Mouse (Mus musculus) thymus, adult 2 months (tissue): ENCODE data around the gene Tead4. TPM values are rescaled to one million over a fixed set of nuclear protein-coding genes. Genes with fewer than 3 reads are reported as not detected.

ENCODE experiments used
- DNase-seq: peaks from one replicate; pipeline ENCODE4 v3.0.0; 2021
- H3K27ac ChIP-seq: fragments of 200-500 bp; 2 replicates; pipeline ENCODE4 v1.5.1; 2012; ENCODE audit warnings: low read length, control low read depth; ENCODE audit not compliant: control insufficient read depth, insufficient read depth
- H3K27me3 ChIP-seq: fragments of 200-500 bp; 2 replicates; pipeline ENCODE4 v1.6.1; 2012; ENCODE audit warnings: mild to moderate bottlenecking, low read length, moderate library complexity, mixed read lengths; ENCODE audit not compliant: control insufficient read depth, insufficient read depth
- H3K36me3 ChIP-seq: fragments of 200-500 bp; 2 replicates; pipeline ENCODE4 v1.6.1; 2012; ENCODE audit warnings: mild to moderate bottlenecking, low read length, moderate library complexity; ENCODE audit not compliant: control insufficient read depth, insufficient read depth
- H3K4me1 ChIP-seq: fragments of 200-500 bp; replicated peaks from 2 replicates; pipeline ENCODE4 v1.6.1; 2012; ENCODE audit warnings: low read length; ENCODE audit not compliant: control insufficient read depth, insufficient read depth
- H3K4me3 ChIP-seq: fragments of 200-500 bp; 2 replicates; pipeline ENCODE4 v1.5.1; 2012; ENCODE audit warnings: mild to moderate bottlenecking, low read length, control low read depth, moderate library complexity; ENCODE audit not compliant: control insufficient read depth, insufficient read depth
- CTCF ChIP-seq: fragments of 200-500 bp; IDR thresholded peaks from 2 replicates; pipeline ENCODE4 v1.5.1; 2012; ENCODE audit warnings: mild to moderate bottlenecking, control low read depth, low read length, moderate library complexity, borderline replicate concordance; ENCODE audit not compliant: control insufficient read depth, poor library complexity, insufficient read depth; ENCODE audit errors: extremely low read depth
- POLR2A ChIP-seq: fragments of 200-500 bp; IDR thresholded peaks from 2 replicates; pipeline ENCODE4 v1.6.1; 2012; ENCODE audit warnings: mild to moderate bottlenecking, low read length, control low read depth, moderate library complexity; ENCODE audit not compliant: control insufficient read depth, poor library complexity, insufficient read depth; ENCODE audit errors: extremely low read depth
- WGBS: fragments of 180-500 bp; shearing (Covaris S2); methylation state at CpG from one replicate; pipeline ENCODE4 v1.1.7; 2018; 5-methylcytosine and 5-hydroxymethylcytosine counted together
- polyA plus RNA-seq: library from polyadenylated mRNA; depleted of rRNA; stranded (reverse); fragments of >200 nt; gene quantifications from 2 replicates; pipeline ENCODE4 v1.2.3, GENCODE M21; 2012

Tead4 gene
- polyA plus RNA-seq, 1 experiment, result 0.53 TPM

DNA sequence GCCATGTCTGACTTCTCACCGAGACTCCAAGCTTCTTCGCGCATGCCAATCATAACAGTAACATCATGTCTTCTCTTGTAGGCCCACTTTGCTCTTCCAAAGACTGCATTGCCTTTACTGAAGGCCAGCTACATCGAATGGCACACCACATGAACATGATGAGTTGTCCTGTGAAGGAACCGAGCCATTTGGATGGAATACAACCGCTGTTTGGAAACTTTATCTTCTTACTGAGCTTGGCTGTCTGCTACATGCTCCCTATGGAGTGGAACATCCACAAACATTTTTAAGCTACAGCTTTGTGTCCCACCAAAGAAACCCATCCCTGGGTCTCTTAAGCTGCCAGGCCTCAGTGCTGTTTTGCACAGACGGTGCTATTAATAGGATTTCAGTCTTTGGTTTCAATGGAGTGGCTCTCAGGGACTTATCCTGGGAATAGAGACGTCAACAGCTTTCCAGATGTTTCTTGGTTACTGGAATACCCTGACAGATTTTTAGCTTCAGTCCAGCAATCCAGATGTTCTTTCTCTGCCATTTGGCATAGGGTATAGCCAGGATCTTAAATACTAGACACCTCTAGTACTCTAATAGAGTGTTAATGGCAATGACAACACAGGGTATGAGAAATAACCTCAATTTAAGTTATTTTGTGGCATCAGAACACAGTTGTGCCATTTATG, 92.0 kb downstream of the Tead4 start:
- 94% methylated on average over 8 of the region's 8 CpGs for WGBS
- no peak overlapping the region for H3K4me3 ChIP-seq
- H3K36me3 ChIP-seq, result no peaks in the 10 kb centered on the region
- H3K27me3 ChIP-seq, result no peaks in the 10 kb centered on the region
- no peaks in the 10 kb centered on the region for H3K4me1 ChIP-seq
- TF ChIP-seq CTCF, result no peak
- no peak for TF ChIP-seq POLR2A
- DNase-seq, result no peak
- H3K27ac ChIP-seq, result no peak overlapping the region

DNA sequence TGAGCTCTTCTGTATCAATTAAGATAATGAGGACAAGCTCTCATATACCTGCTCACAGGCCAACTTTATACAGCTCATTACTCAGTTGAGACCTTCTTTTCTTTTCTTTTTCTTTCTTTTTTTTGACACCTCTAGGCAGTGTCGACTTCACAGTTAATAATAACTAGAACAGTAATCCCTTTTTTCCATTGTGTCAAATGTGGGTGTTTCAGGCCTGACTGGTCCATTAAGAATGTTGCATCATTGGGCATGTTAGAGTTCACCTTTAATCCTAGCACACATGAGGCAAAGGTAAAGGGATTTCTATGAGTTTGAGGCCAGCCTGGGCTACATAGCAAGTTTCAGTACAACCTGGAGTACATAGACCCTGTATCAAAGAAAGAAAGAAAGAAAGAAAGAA, 97.1 kb downstream of the Tead4 start:
- Histone ChIP-seq H3K27ac (no peak overlapping the region), H3K27me3 (no peaks in the 10 kb centered on the region), H3K4me3 (no peak overlapping the region), H3K4me1 (peaks cover 11% of the 10 kb centered on the region), H3K36me3 (no peaks in the 10 kb centered on the region)
- TF ChIP-seq CTCF (no peak), POLR2A (no peak)
- no peak for DNase-seq
- 87% methylated on average over 1 of the region's 1 CpGs for WGBS

DNA sequence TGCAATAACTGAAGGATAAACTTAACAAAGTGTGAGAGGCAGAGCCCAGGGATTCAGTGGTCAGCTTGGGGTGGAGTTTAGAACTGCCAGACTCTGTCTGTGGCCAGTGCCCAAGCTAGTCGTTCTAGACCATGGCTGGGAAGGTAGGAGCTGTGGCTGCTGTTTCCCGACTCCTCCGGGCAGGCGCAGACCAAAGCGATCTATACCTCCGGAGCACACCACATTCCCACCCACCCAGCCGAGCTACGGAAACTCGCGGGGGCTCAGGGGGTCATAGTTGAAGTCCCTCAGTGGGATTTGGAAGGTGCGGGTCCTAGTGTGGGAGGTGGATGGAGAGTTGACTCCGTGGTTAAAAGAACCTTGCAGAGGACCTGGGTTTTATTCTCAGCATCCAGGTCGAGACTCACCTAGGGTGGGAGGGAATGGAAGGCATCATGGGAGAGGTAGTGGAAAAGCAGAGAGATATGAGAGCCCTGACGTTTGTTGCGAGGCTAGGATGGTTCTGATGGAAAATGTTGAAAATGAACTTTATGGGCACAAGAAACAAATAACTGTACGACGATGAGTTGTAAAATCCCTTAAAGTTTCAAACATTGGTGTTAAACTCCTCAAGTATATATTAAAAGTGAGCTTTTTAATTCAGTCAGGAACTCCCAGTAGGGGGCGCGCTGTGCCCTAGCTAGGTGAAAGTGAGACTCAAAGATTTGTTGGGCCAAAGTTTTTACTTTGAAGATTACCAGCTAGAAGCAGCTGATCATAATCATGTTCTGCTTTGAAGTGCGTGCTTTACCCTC, 99.6 kb downstream of the Tead4 start:
- TF ChIP-seq POLR2A (no peak), CTCF (no peak)
- Histone ChIP-seq H3K27me3 (no peaks in the 10 kb centered on the region), H3K4me3 (peak overlapping the region; percentile 37), H3K27ac (no peak overlapping the region), H3K4me1 (peaks cover 11% of the 10 kb centered on the region), H3K36me3 (no peaks in the 10 kb centered on the region)
- 2% methylated on average over 20 of the region's 20 CpGs for WGBS
- peak; percentile 61 for DNase-seq

DNA sequence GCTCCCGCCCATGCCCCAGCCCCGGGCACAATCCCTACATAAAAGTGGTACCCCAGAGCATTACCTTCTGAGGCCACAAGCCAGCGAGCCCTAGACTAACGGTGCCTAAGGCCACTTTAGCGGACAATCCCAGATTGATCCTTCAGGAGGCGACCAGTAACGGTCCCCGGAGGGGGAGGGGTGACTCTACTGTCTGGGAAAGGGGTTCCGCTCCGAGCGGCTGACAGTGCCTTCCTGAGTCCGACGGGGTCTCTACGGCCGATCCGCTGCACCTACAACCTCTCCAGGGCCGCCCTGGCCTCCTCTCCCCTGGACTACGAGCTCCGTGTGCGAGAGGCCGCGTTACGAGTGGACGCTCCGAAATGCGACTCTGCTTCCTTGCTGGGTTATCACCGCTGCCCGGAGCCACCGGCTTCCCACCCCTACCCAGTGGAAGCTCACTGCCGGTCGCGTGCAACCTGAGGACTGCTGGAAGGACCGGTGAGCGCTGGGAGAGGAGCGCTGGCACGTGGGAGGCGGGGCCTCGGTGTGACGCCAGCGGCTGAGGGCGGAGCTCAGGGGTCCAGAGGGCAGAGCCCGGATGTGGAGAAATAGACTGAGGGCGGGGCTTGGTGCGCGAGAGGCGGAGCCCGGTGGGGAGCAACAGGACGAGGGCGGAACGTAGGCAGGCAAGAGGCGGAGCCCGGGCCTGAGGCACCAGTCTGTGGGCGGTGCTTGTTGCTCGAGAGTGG, 100.3 kb downstream of the Tead4 start:
- WGBS, result 1% methylated on average over 54 of the region's 54 CpGs
- DNase-seq, result peak; percentile 97
- H3K36me3 ChIP-seq, result no peaks in the 10 kb centered on the region
- peaks cover 11% of the 10 kb centered on the region for H3K4me1 ChIP-seq
- H3K4me3 ChIP-seq, result peak overlapping the region; percentile 50
- no peak overlapping the region for H3K27ac ChIP-seq
- H3K27me3 ChIP-seq, result no peaks in the 10 kb centered on the region
- TF ChIP-seq POLR2A (0 out of 2 replicates have a peak, but pooled peaks have one; percentile 26), CTCF (no peak)

DNA sequence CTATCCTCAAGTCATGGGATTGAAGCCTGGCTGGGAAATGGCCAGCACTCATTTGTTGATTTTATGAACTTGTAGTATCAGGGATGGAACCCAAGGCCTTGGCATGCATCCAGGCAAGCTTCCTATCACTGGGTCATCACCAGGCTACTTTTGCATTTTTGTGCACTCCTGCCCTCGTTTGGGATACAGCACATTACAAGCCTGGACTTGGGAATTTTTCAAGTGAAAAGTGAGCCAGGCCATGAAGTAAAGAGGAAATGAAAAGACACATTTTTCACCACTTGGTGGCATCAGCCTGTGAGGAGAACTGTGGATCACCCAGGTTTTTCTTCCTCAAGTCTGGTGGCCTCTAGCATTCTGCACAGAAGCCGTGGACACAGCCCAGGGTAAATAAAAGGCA, 117.1 kb downstream of the Tead4 start:
- no peak for DNase-seq
- H3K27me3 ChIP-seq, result no peaks in the 10 kb centered on the region
- no peaks in the 10 kb centered on the region for H3K36me3 ChIP-seq
- no peaks in the 10 kb centered on the region; the same call in 1 of the 2 replicates for H3K4me1 ChIP-seq
- H3K27ac ChIP-seq, result no peak overlapping the region
- H3K4me3 ChIP-seq, result no peak overlapping the region
- TF ChIP-seq POLR2A, result no peak
- no peak for TF ChIP-seq CTCF
- 64% methylated on average over 2 of the region's 2 CpGs for WGBS

DNA sequence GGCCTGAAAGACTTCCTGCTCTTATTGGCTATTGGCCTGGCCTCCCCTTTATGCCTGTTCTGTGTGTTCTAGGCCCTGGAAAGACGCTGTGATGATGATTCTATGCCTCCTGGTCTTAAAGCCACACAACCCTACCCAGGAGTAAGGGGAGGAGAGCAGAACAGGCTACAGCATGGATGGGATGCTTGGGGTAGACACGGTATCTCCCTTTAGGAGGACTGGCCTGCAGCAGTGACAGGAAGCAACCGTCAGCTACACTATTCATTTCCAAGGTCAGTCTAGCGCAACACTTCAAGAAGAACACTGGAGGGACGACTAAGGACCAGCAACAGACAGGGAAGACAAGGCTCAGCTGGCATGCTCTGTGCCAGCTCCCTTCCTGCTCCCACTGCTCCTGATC, 119.4 kb downstream of the Tead4 start:
- Histone ChIP-seq H3K36me3 (no peaks in the 10 kb centered on the region), H3K27ac (no peak overlapping the region), H3K4me3 (no peak overlapping the region), H3K4me1 (no peaks in the 10 kb centered on the region; the same call in 1 of the 2 replicates), H3K27me3 (no peaks in the 10 kb centered on the region)
- 84% methylated on average over 5 of the region's 5 CpGs for WGBS
- no peak for TF ChIP-seq POLR2A
- no peak for TF ChIP-seq CTCF
- DNase-seq, result no peak
